Mouse (Mus musculus) testis, adult 2 months (tissue): ENCODE data around the gene Olfr155.

ENCODE experiments used
- CTCF ChIP-seq: fragments of 200-500 bp; IDR thresholded peaks from 2 replicates; pipeline ENCODE4 v1.5.1; 2012; ENCODE audit warnings: low read depth, mild to moderate bottlenecking, inconsistent platforms, low read length, moderate library complexity; ENCODE audit not compliant: control insufficient read depth, insufficient read depth, insufficient replicate concordance
- POLR2A ChIP-seq: fragments of 200-500 bp; IDR thresholded peaks from 2 replicates; pipeline ENCODE4 v1.6.1; 2012; ENCODE audit warnings: low read depth, mild to moderate bottlenecking, inconsistent platforms, low read length, moderate library complexity; ENCODE audit not compliant: control insufficient read depth

- TF ChIP-seq CTCF (no peak), POLR2A (no peak)
Measured at GRCm38 (mm10) chr4:43833752-43834151, 17.6 kb upstream of the Olfr155 start.
